8 mouse cellular contexts compared by ENCODE assay signal in genomic region chr1:135324571-135324970, GRCm38 (mm10). TPM values are rescaled to one million over a fixed set of nuclear protein-coding genes. Genes with fewer than 3 reads are reported as not detected.
DNase-seq lines count a peak whose midpoint lies in the region; ATAC-seq and TF ChIP-seq lines count a peak whose summit lies in the region.

Gene Lmod1, plus strand, starts transcription at chr1:135324807.

- no peak for TF ChIP-seq CTCF in liver, postnatal 0 days (IDR thresholded peaks at IDR 0.05; ENCODE audit: low read depth)
- no peak for TF ChIP-seq CTCF in testis, adult 2 months (IDR thresholded peaks at IDR 0.05; ENCODE audit: control insufficient read depth, insufficient read depth, insufficient replicate concordance, low read depth, low read length)
- TF ChIP-seq CTCF in cerebellum, adult 2 months (IDR thresholded peaks at IDR 0.05; ENCODE audit: borderline replicate concordance, insufficient read depth, low read depth, low read length), result no peak

- peak; percentile 86 for ATAC-seq in embryonic facial prominence, embryonic 12.5 days (ENCODE audit: insufficient number of reproducible peaks, insufficient read depth, low FRiP score, low TSS enrichment)
- ATAC-seq in liver, postnatal 0 days, result no peak

- H3K9me3 ChIP-seq in embryonic facial prominence, embryonic 12.5 days, result no peaks in the 10 kb centered on the region
- no peaks in the 10 kb centered on the region for H3K9me3 ChIP-seq in liver, postnatal 0 days (ENCODE audit: low read length)

- no peaks in the 10 kb centered on the region for H3K27me3 ChIP-seq in embryonic facial prominence, embryonic 12.5 days
- H3K27me3 ChIP-seq in liver, postnatal 0 days (ENCODE audit: insufficient read depth, low read length), result 0 out of 2 replicates have a peak, but pooled peaks cover 3% of the 10 kb centered on the region
- no peaks in the 10 kb centered on the region for H3K27me3 ChIP-seq in testis, adult 2 months (ENCODE audit: control insufficient read depth, insufficient read depth, low read length)
- no peaks in the 10 kb centered on the region for H3K27me3 ChIP-seq in cerebellum, adult 2 months (ENCODE audit: control insufficient read depth, insufficient read depth, low read length)

- intact Hi-C loops in left cerebral cortex, postnatal 4 days (cut with DNase I), result no loop called here
- intact Hi-C loops in heart, postnatal 36 days (cut with DNase I), result no loop called here

- H3K4me1 ChIP-seq in embryonic facial prominence, embryonic 12.5 days, result peaks cover 17% of the 10 kb centered on the region; the same call in 1 of the 2 replicates
- H3K4me1 ChIP-seq in liver, postnatal 0 days (ENCODE audit: insufficient read depth), result no peaks in the 10 kb centered on the region
- H3K4me1 ChIP-seq in testis, adult 2 months (ENCODE audit: control insufficient read depth, insufficient read depth, low read length), result peaks cover 5% of the 10 kb centered on the region; the same call in 1 of the 2 replicates
- H3K4me1 ChIP-seq in cerebellum, adult 2 months (ENCODE audit: control insufficient read depth, insufficient read depth, low read length), result no peaks in the 10 kb centered on the region

- peak; percentile 15 for DNase-seq in left cerebral cortex, postnatal 4 days
- DNase-seq in left cerebral cortex, adult 8-10 months (ENCODE audit: low spot score in 2 of 2), result no peak
- DNase-seq in heart, postnatal 36 days, result peak; percentile 11 to 28
- DNase-seq in liver, postnatal 0 days, result no peak
- no peak for DNase-seq in spleen, postnatal 4 days (ENCODE audit: low spot score in 2 of 2)
- no peak for DNase-seq in cerebellum, adult 2 months

- no peaks in the 10 kb centered on the region for H3K36me3 ChIP-seq in embryonic facial prominence, embryonic 12.5 days
- H3K36me3 ChIP-seq in liver, postnatal 0 days (replicated peaks; ENCODE audit: insufficient read depth, low read length), result no peaks in the 10 kb centered on the region
- H3K36me3 ChIP-seq in testis, adult 2 months (ENCODE audit: control insufficient read depth, insufficient read depth, low read length), result no peaks in the 10 kb centered on the region

- WGBS in embryonic facial prominence, embryonic 12.5 days, result 12% methylated on average over 8 of the region's 8 CpGs
- 25% methylated on average over 8 of the region's 8 CpGs for WGBS in liver, postnatal 0 days (ENCODE audit: insufficient replicate concordance)
- WGBS in cerebellum, adult 2 months, result 20% methylated on average over 8 of the region's 8 CpGs

- no peak for TF ChIP-seq EP300 in liver, postnatal 0 days (IDR thresholded peaks at IDR 0.05; ENCODE audit: low read depth)

- no peak for TF ChIP-seq POLR2A in testis, adult 2 months (IDR thresholded peaks at IDR 0.05; ENCODE audit: control insufficient read depth, low read depth, low read length)
- TF ChIP-seq POLR2A in cerebellum, adult 2 months (IDR thresholded peaks at IDR 0.05; ENCODE audit: borderline replicate concordance, insufficient read depth, low read length), result no peak

- H3K4me3 ChIP-seq in embryonic facial prominence, embryonic 12.5 days, result peak within 1 kb of the TSS; percentile 6; the same call in 1 of the 2 replicates
- no peak within 1 kb of the TSS for H3K4me3 ChIP-seq in liver, postnatal 0 days (ENCODE audit: low read depth, low read length)
- peak within 1 kb of the TSS; percentile 47 for H3K4me3 ChIP-seq in testis, adult 2 months (ENCODE audit: control insufficient read depth, low read depth, low read length)
- H3K4me3 ChIP-seq in cerebellum, adult 2 months (replicated peaks; ENCODE audit: insufficient read depth, low read depth, low read length), result no peak within 1 kb of the TSS

- H3K9ac ChIP-seq in embryonic facial prominence, embryonic 12.5 days, result peak within 1 kb of the TSS; percentile 12; the same call in 1 of the 2 replicates
- H3K9ac ChIP-seq in liver, postnatal 0 days (replicated peaks), result no peak within 1 kb of the TSS

- H3K4me2 ChIP-seq in embryonic facial prominence, embryonic 12.5 days (replicated peaks), result peak within 1 kb of the TSS; percentile 30
- peak within 1 kb of the TSS; percentile 7; the same call in 1 of the 2 replicates for H3K4me2 ChIP-seq in liver, postnatal 0 days (ENCODE audit: low read depth, low read length)

- H3K27ac ChIP-seq in embryonic facial prominence, embryonic 12.5 days, result peak within 1 kb of the TSS; percentile 61; the same call in 1 of the 2 replicates
- no peak within 1 kb of the TSS for H3K27ac ChIP-seq in liver, postnatal 0 days (ENCODE audit: low read depth)
- H3K27ac ChIP-seq in testis, adult 2 months (ENCODE audit: control insufficient read depth, insufficient read depth, low read depth, low read length), result peak within 1 kb of the TSS; percentile 59
- H3K27ac ChIP-seq in cerebellum, adult 2 months (ENCODE audit: insufficient read depth, low read length), result no peak within 1 kb of the TSS

RNA-seq across cellular contexts. Expression of gene Lmod1, which starts in this region (rescaled TPM):
- under 1 TPM; 0.30 to 0.46 TPM for total RNA-seq in left cerebral cortex, postnatal 4 days (2021)
- under 1 TPM; 0.38 to 0.91 (median 0.77) TPM for total RNA-seq in left cerebral cortex, adult 8-10 months (2022)
- 0.50 and 0.87 TPM in 2 replicates for polyA plus RNA-seq in embryonic facial prominence, embryonic 12.5 days (2016; fragmentation: Nextera tagmentation; extraction: Ambion mirVana)
- total RNA-seq in heart, postnatal 36 days (2021), result 1 to 10 TPM; 2.9 to 3.7 TPM
- 0.13 and 0.14 TPM in 2 replicates for polyA plus RNA-seq in liver, postnatal 0 days (2015; fragmentation: Nextera tagmentation; extraction: Ambion mirVana)
- 1.7 and 2.9 TPM in 2 replicates for polyA plus RNA-seq in testis, adult 2 months (2012; rRNA removed)
- polyA plus RNA-seq in cerebellum, adult 2 months (2012; rRNA removed), result 0.47 and 0.59 TPM in 2 replicates

Comparison
In these comparisons a context has a peak if more than half of its experiments do, and no peak if none do; other contexts are left out.
1. Peak in DNase-seq in left cerebral cortex, postnatal 4 days; RNA of the gene not detected or under 1 TPM.
2. Peak in ATAC-seq, H3K4me3 ChIP-seq, H3K27ac ChIP-seq, H3K9ac ChIP-seq and H3K4me2 ChIP-seq in embryonic facial prominence, embryonic 12.5 days; RNA of the gene not detected or under 1 TPM.
3. DNase-seq: peak in heart, postnatal 36 days (2 of 2); none in left cerebral cortex, adult 8-10 months (0 of 2), liver, postnatal 0 days (single experiment), spleen, postnatal 4 days (0 of 2) and cerebellum, adult 2 months (0 of 2).